Mouse (Mus musculus): ENCODE measurements around the gene Igfbp2. TPM values are rescaled to one million over a fixed set of nuclear protein-coding genes. Genes with fewer than 3 reads are reported as not detected.

Gene Igfbp2
- polyA plus RNA-seq, 1 experiment from 2014 or later: 329 TPM

DNA sequence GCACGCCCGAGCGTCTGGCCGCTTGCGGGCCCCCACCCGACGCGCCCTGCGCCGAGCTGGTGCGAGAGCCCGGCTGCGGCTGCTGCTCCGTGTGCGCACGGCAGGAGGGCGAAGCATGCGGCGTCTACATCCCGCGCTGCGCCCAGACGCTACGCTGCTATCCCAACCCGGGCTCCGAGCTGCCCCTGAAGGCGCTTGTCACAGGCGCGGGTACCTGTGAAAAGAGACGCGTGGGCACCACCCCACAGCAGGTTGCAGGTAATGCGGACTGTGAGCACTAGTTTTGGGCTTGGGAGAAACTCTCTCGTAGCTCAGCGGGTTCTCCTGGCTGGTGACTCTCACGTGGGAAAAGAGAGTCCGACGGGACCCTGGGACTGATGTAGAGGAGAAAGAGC is 401 bp downstream of the Igfbp2 start:
- Histone ChIP-seq H3K36me3 (replicated peaks) (no peaks in the 10 kb centered on the region), H3K27ac (peak overlapping the region; percentile 83), H3K9me3 (no peaks in the 10 kb centered on the region), H3K27me3 (replicated peaks) (no peaks in the 10 kb centered on the region), H3K4me2 (peak overlapping the region; percentile 92), H3K4me3 (peak overlapping the region; percentile 81), H3K9ac (peak overlapping the region; percentile 78), H3K4me1 (peaks cover 38% of the 10 kb centered on the region)
- under 1% methylated on average over 37 of the region's 37 CpGs for WGBS
- peak; percentile 62 for ATAC-seq (replicated peaks)

DNA sequence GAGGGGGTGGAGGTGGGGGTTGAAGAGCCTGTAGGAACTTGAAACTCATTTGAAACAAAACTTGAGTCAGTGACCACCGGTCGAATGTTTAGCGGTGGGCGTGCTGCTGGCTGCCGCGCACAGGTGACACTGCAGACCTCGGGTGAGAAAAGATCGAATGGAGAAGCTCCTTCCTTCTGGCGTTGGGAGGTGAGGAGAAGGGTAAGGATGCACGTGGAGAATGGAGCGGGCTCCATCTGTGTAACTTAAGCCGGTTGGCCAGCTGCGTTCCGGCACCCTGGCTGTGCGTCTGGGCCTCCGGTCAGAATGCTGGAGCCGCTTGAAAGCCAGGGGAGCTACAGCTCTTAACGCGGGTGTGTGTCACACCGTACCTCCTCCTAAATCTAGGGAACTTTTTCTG is 983 bp downstream of the Igfbp2 start:
- Histone ChIP-seq H3K9me3 (no peaks in the 10 kb centered on the region), H3K4me1 (peaks cover 41% of the 10 kb centered on the region), H3K4me3 (peak overlapping the region; percentile 81), H3K9ac (peak overlapping the region; percentile 78), H3K27me3 (replicated peaks) (no peaks in the 10 kb centered on the region), H3K36me3 (replicated peaks) (no peaks in the 10 kb centered on the region), H3K27ac (peak overlapping the region; percentile 45; the same call in 1 of the 2 replicates), H3K4me2 (peak overlapping the region; percentile 92)
- ATAC-seq (replicated peaks): no peak
- 0% methylated on average over 20 of the region's 20 CpGs for WGBS

DNA sequence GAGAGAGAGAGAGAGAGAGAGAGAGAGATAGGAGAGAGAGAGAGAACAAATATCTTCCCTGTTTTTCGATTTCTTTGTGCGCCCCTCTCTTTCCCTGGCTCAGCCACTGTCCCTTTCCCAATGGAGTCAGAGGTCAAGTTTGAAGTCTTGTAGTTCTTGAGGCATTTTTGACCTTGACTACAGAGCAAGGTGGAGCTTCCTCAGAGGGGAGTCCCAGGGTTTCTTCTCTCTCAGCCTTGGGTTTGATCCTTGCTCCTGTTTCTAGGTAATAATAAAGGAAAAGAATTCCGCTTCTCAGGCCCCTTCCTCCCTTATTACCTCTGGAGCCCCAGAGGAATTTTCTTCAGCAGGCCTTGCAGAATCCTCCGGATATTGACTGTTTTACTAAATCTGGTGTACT is 1.6 kb downstream of the Igfbp2 start:
- ATAC-seq (replicated peaks): no peak
- 7% methylated on average over 4 of the region's 4 CpGs for WGBS
- Histone ChIP-seq H3K36me3 (replicated peaks) (no peaks in the 10 kb centered on the region), H3K27me3 (replicated peaks) (no peaks in the 10 kb centered on the region), H3K4me1 (peaks cover 41% of the 10 kb centered on the region), H3K9me3 (no peaks in the 10 kb centered on the region), H3K4me3 (peak overlapping the region; percentile 81), H3K9ac (peak overlapping the region; percentile 78; the same call in 1 of the 2 replicates), H3K4me2 (peak overlapping the region; percentile 92), H3K27ac (peak overlapping the region; percentile 84)

DNA sequence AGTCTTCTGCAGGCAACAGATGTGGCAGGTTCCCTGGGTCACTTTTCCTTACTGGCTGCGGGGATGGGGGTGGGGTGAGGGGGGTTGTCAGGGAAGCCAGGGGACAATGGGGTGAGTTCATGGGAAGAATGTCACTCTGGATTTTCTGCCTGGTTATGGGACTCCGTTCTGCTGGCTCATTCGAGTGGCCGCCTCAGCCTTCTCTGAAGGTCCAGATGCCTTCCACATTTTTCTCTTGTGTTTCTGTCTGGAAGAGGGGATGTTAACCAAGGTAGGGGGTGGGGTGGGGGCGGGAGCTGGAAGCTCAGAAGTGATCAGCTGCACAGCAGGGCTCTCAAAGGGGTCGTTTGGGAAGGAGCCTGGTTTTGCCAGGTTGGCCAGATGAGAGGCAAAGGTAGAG is 2.1 kb downstream of the Igfbp2 start:
- H3K27me3 ChIP-seq (replicated peaks): no peaks in the 10 kb centered on the region
- no peak for ATAC-seq (replicated peaks)
- no peaks in the 10 kb centered on the region for H3K9me3 ChIP-seq
- H3K4me1 ChIP-seq: peaks cover 41% of the 10 kb centered on the region
- H3K4me2 ChIP-seq: peak overlapping the region; percentile 92
- H3K9ac ChIP-seq: peak overlapping the region; percentile 78
- 1% methylated on average over 6 of the region's 6 CpGs for WGBS
- peak overlapping the region; percentile 84 for H3K27ac ChIP-seq
- H3K36me3 ChIP-seq (replicated peaks): no peaks in the 10 kb centered on the region
- peak overlapping the region; percentile 81 for H3K4me3 ChIP-seq

DNA sequence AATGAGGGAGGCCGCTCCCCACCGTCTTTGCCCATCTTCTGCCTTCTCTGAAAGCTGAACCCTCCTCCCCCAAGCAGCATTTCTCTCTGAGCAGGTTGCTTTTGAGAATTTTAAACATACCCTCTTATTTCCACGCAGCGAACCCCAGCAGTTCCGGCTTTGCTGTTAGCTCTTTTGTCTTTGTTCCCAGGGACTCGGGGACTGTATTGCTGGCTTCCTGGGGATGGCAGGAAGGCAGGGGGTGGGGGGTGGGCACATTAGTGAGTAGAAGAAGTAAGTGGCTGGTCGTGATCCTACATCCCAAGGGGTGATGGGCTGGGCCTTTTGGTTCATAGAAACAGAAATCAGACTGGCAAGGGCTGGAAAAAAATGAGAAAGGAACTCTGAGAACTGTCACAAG is 2.6 kb downstream of the Igfbp2 start:
- H3K9me3 ChIP-seq: no peaks in the 10 kb centered on the region
- H3K4me3 ChIP-seq: peak overlapping the region; percentile 81
- H3K4me2 ChIP-seq: peak overlapping the region; percentile 92
- H3K27ac ChIP-seq: peak overlapping the region; percentile 84
- H3K9ac ChIP-seq: peak overlapping the region; percentile 78
- H3K36me3 ChIP-seq (replicated peaks): no peaks in the 10 kb centered on the region
- peaks cover 41% of the 10 kb centered on the region for H3K4me1 ChIP-seq
- ATAC-seq (replicated peaks): peak; percentile 10
- H3K27me3 ChIP-seq (replicated peaks): no peaks in the 10 kb centered on the region
- 3% methylated on average over 7 of the region's 7 CpGs for WGBS

DNA sequence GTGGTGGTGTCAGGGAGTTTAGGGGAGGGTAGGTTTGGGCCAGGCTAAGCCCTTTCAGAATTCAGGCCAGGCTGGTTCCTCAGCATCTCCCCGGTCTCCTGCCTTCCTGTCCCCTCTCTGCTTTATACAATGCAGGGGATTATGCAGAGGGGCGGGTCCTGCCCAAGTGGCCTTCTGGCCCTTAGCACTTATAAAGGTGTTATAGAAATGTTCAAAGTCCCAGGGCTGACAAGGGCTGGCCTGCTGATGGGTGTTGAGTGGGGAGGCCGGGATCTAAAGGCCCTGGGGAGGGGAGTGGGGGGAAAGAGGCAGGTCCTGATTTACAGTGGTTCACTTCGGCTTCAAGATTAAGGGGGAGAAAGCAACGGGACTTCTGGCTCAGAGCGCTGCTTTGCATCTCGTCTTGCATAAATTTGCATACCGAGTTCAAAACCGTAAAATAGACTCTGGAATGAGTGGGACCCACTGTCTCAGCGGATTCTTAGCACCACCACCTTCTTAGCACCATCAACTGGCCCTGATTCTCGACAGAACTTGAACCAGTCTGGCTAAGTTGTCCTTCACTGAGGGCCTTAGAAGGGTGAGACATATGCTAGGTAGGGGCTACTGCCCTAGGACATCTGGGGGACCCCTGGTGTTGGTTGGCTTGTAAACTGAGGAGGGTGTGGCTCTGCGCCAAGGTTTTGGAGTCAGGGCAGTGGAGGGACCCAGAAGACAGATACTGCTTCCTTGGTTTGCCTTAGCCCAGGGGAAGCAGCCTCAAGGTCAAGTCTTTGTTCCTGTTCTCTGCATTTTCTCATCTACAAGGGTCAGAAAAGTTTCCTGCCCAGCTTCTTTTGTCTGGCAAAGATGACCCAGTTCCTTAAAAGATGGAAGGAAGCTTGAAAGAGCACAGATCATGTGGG is 3.4 kb downstream of the Igfbp2 start:
- no peaks in the 10 kb centered on the region for H3K27me3 ChIP-seq (replicated peaks)
- peak overlapping the region; percentile 92 for H3K4me2 ChIP-seq
- peak overlapping the region; percentile 81 for H3K4me3 ChIP-seq
- no peaks in the 10 kb centered on the region for H3K9me3 ChIP-seq
- ATAC-seq (replicated peaks): peak; percentile 37
- 12% methylated on average over 12 of the region's 12 CpGs for WGBS
- H3K27ac ChIP-seq: peak overlapping the region; percentile 84
- H3K36me3 ChIP-seq (replicated peaks): no peaks in the 10 kb centered on the region
- peaks cover 45% of the 10 kb centered on the region for H3K4me1 ChIP-seq
- peak overlapping the region; percentile 17; the same call in 1 of the 2 replicates for H3K9ac ChIP-seq

DNA sequence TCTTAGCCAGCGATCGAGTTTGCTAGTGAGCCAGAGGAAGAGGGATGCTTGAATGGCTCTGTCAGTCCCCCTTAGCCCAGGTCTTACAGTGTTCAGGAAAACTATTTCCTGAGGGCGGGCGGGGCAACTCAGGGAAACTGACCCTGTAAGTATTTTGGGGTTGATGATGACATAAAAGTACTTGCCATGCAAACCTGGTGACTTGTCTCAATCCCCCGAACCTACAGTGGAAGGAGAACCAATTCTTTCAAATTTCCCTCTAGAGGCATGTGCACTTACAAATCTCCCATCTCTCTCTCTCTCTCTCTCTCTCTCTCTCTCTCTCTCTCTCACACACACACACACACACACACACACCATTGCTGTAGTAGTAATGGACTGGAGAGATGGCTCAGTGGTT is 4.5 kb downstream of the Igfbp2 start:
- H3K4me1 ChIP-seq: peaks cover 47% of the 10 kb centered on the region
- WGBS: 97% methylated on average over 5 of the region's 5 CpGs

DNA sequence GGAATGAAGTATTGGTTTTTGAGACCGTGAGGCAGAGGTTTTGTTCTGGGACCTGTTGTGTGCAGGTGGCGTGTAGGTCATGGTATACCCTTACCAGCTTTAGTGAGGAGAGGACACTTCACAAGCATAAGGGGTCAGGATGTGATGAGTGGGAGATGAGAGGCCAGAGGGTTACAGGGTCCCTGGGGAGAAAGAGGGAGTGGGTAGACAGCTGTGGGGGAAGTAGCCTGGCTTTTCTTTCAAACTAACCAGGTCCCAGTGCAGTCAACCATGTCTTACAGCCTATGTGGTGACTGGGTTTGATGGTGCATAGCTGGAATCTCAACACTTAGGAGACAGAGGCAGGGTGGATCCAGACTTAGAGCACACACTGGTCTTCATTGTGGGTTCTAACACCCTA is 6.2 kb downstream of the Igfbp2 start:
- WGBS: 93% methylated on average over 2 of the region's 2 CpGs

More for the DNA sequence above, 4.5 kb downstream of the Igfbp2 start:
- Histone ChIP-seq H3K27me3 (replicated peaks) (no peaks in the 10 kb centered on the region), H3K4me3 (no peak overlapping the region), H3K36me3 (replicated peaks) (no peaks in the 10 kb centered on the region), H3K27ac (no peak overlapping the region), H3K9me3 (no peaks in the 10 kb centered on the region), H3K9ac (no peak overlapping the region), H3K4me2 (no peak overlapping the region)
- ATAC-seq (replicated peaks): no peak

DNA sequence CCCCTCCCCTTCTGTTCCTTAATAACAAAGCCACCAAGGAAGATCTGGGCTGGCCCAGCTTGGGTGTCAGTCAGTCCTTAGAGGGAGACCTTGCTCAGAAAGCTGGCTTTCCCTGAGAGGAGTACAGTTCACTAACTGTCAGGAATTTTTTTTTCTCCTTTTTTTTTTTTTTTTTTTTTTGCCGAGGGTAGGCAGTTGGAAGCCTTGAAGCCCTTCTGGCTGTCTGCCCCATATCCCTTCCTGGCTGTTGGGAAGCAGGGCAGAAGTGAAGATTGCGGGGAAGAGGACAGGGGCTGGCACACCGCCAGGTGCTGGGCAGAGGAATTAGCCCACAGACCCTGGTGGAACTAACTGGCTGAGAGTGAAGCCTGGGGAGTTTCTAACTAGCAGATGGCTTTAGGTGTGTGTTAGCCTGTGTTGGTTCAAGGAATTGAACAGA is 8.4 kb downstream of the Igfbp2 start:
- WGBS: 56% methylated on average over 3 of the region's 3 CpGs
- no peaks in the 10 kb centered on the region for H3K27me3 ChIP-seq (replicated peaks)
- peak; percentile 55; the same call in 1 of the 2 replicates for ATAC-seq (replicated peaks)
- peak overlapping the region; percentile 45; the same call in 1 of the 2 replicates for H3K27ac ChIP-seq
- no peak overlapping the region for H3K9ac ChIP-seq
- peaks cover 20% of the 10 kb centered on the region for H3K4me1 ChIP-seq
- H3K4me3 ChIP-seq: no peak overlapping the region
- H3K36me3 ChIP-seq (replicated peaks): no peaks in the 10 kb centered on the region
- H3K4me2 ChIP-seq: no peak overlapping the region
- no peaks in the 10 kb centered on the region for H3K9me3 ChIP-seq

More for the DNA sequence above, 6.2 kb downstream of the Igfbp2 start:
- H3K4me3 ChIP-seq: no peak overlapping the region
- no peaks in the 10 kb centered on the region for H3K9me3 ChIP-seq
- no peak overlapping the region for H3K4me2 ChIP-seq
- H3K36me3 ChIP-seq (replicated peaks): no peaks in the 10 kb centered on the region
- H3K9ac ChIP-seq: no peak overlapping the region
- no peak overlapping the region for H3K27ac ChIP-seq
- ATAC-seq (replicated peaks): no peak
- H3K27me3 ChIP-seq (replicated peaks): no peaks in the 10 kb centered on the region
- peaks cover 42% of the 10 kb centered on the region for H3K4me1 ChIP-seq

DNA sequence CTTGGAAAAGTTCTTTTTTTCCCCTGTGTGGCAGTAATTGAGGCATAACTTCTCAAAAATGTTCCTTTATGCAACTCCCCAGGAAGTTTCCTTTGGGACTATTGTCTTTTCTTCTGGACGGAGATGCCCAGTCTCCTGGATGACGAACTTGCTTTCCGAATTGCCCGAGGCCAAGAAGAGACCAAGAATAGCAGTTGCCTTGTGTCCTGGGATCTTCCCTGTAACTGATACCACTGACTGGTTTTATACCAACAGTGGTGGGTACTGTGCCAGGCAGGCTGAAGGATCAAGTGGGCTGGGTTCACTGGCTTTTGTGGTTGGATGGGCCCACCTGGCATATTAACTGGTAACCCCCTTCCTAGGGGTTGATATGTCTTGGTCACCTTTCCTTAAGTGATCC is 9.3 kb downstream of the Igfbp2 start:
- no peak for ATAC-seq (replicated peaks)
- no peak overlapping the region for H3K27ac ChIP-seq
- H3K27me3 ChIP-seq (replicated peaks): no peaks in the 10 kb centered on the region
- WGBS: 66% methylated on average over 4 of the region's 4 CpGs
- H3K36me3 ChIP-seq (replicated peaks): no peaks in the 10 kb centered on the region
- H3K9me3 ChIP-seq: no peaks in the 10 kb centered on the region
- no peak overlapping the region for H3K9ac ChIP-seq
- H3K4me3 ChIP-seq: no peak overlapping the region
- peaks cover 13% of the 10 kb centered on the region for H3K4me1 ChIP-seq
- H3K4me2 ChIP-seq: no peak overlapping the region

DNA sequence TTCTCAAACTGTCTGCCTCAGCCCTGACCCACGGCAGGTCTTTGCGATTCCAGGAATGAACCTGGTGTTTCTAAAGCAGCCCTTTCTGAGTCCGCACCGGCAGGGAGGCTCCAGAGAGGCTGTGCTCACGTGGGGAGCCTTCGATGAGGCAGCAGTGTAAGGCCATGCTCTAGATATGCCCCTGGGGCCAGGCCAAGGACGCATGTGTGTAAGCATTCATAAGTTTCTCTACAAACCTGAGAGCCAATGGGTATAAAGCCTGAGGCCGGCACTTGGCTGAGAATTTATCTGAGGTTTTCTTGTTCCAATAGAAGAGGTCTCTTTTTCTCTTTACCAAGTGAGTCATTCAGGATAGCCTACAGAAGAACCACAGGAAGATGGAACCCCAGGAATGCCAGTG is 15.1 kb downstream of the Igfbp2 start:
- WGBS: 82% methylated on average over 8 of the region's 8 CpGs
- H3K4me1 ChIP-seq: no peaks in the 10 kb centered on the region
- no peak overlapping the region for H3K9ac ChIP-seq
- no peak overlapping the region for H3K27ac ChIP-seq
- no peaks in the 10 kb centered on the region for H3K9me3 ChIP-seq
- no peak overlapping the region for H3K4me2 ChIP-seq
- no peaks in the 10 kb centered on the region for H3K27me3 ChIP-seq (replicated peaks)
- H3K36me3 ChIP-seq (replicated peaks): no peaks in the 10 kb centered on the region
- no peak overlapping the region for H3K4me3 ChIP-seq
- no peak for ATAC-seq (replicated peaks)

DNA sequence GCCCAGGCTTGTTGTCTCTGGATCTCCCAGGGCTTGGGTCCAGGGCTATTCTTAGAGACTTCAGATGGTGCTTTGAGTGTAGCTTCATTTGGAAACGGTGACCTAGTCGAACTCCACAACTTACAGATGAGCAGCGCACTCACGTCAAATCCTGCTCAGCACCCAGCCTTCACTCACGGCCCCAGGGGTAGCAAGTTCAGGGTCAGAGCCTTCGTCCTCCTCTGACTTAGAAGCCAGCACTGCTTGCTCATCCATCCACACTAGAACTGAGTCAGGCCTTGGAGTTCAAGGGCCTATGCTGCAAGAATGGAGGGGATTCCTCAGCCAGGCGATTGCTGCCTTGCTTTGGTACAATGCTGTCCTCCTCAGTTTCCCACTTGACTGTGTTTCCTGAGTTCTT is 15.5 kb downstream of the Igfbp2 start:
- ATAC-seq (replicated peaks): no peak
- H3K4me2 ChIP-seq: no peak overlapping the region
- no peaks in the 10 kb centered on the region for H3K4me1 ChIP-seq
- no peaks in the 10 kb centered on the region for H3K9me3 ChIP-seq
- no peaks in the 10 kb centered on the region for H3K36me3 ChIP-seq (replicated peaks)
- no peak overlapping the region for H3K9ac ChIP-seq
- no peaks in the 10 kb centered on the region for H3K27me3 ChIP-seq (replicated peaks)
- H3K4me3 ChIP-seq: no peak overlapping the region
- no peak overlapping the region for H3K27ac ChIP-seq
- 91% methylated on average over 7 of the region's 7 CpGs for WGBS

Measured in midbrain, embryonic 15.5 days (tissue).